Mouse (Mus musculus) small intestine, adult 2 months (tissue): ENCODE data around the gene Cers1.

Experiments used
- CTCF ChIP-seq: fragments of 200-500 bp; IDR thresholded peaks from 2 replicates; pipeline ENCODE4 v1.5.1; 2012; ENCODE audit warnings: low read depth, mild to moderate bottlenecking, control low read depth, inconsistent platforms, low read length, moderate library complexity, mixed read lengths; ENCODE audit not compliant: insufficient replicate concordance, insufficient read length; ENCODE audit errors: extremely low read depth
- POLR2A ChIP-seq: fragments of 200-500 bp; IDR thresholded peaks from 2 replicates; pipeline ENCODE4 v1.6.1; 2012; ENCODE audit warnings: low read depth, mild to moderate bottlenecking, control low read depth, inconsistent platforms, low read length, moderate library complexity

- TF ChIP-seq POLR2A (no peak), CTCF (peak; percentile 54; the same call in 1 of the 2 replicates)
Observed at GRCm38 (mm10) chr8:70309311-70309710, 6.3 kb upstream of the Cers1 start.
